Mouse (Mus musculus): ENCODE results near the gene Olfr1287. TPM values are rescaled to one million over a fixed set of nuclear protein-coding genes. Genes with fewer than 3 reads are reported as not detected.

Olfr1287 gene
- total and polyA plus RNA-seq, 3 experiments: not detected

DNA sequence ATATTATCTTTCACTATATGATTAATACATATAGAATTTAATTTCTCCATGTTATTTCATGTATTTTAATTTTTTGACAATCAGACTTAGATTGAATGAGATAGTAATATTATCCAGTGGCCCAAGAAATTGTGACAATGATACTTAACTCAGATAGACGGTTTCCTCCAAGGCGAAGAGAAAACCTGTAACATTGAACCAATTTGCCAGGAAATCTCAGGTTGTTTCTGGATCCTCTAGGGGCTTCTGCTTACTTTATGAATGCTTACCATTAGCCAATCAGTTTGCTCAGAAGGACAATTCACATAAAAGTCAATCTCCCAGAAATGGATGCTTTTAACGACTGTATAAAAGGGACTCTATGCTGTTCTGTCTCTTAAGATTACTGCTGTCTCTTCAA is 47.9 kb downstream of the Olfr1287 start, which contains the start of gene Olfr1291-ps1:
TSS of gene Olfr1291-ps1 (plus strand) at position 301 of the 400 bp plus-strand sequence.
- no peak within 1 kb of the TSS for H3K4me3 ChIP-seq (ENCODE audit: control insufficient read depth in 1 of 2, insufficient read depth in 1 of 2, low read depth in 2 of 2, low read length in 2 of 2)
- H3K36me3 ChIP-seq (ENCODE audit: control insufficient read depth in 1 of 2, insufficient read depth in 2 of 2, low read length in 2 of 2): no peaks in the 10 kb centered on the region

More for the DNA sequence above, 47.9 kb downstream of the Olfr1287 start, which contains the start of gene Olfr1291-ps1:
- no peaks in the 10 kb centered on the region for H3K9me3 ChIP-seq (replicated peaks; ENCODE audit: insufficient read depth, low read length)
- no peak within 1 kb of the TSS for H3K9ac ChIP-seq (ENCODE audit: control insufficient read depth, low read depth, low read length, poor library complexity, severe bottlenecking)
- TF ChIP-seq TAL1 (IDR thresholded peaks at IDR 0.05; ENCODE audit: low read length) (no peak), ZMIZ1 (IDR thresholded peaks at IDR 0.05; ENCODE audit: low read depth, low read length) (no peak), MEF2A (IDR thresholded peaks at IDR 0.05; ENCODE audit: extremely low read depth, insufficient replicate concordance, low read depth, low read length, poor library complexity, severe bottlenecking) (no peak)
- no peaks in the 10 kb centered on the region for H3K4me1 ChIP-seq (ENCODE audit: control insufficient read depth in 1 of 2, insufficient read depth in 2 of 2, low read length in 2 of 2)
- H3K27me3 ChIP-seq (ENCODE audit: control insufficient read depth in 1 of 2, insufficient read depth in 2 of 2, low read length in 2 of 2): no peaks in the 10 kb centered on the region
- no peak for DNase-seq (ENCODE audit: low read depth, low spot score)
- no peak within 1 kb of the TSS for H3K27ac ChIP-seq (ENCODE audit: control insufficient read depth, low read depth, low read length)
- no peaks in the 10 kb centered on the region for H3K79me2 ChIP-seq (ENCODE audit: control insufficient read depth, insufficient read depth, low read length, poor library complexity)

Other genes starting within 250 kb of the Olfr1287 start
- not detected in 2 replicates for gene 4930430A15Rik, start 219.5 kb upstream of the Olfr1287 start, total RNA-seq (2012; rRNA removed)
- not detected for gene 4930430A15Rik, start 219.5 kb upstream of the Olfr1287 start, polyA plus RNA-seq (2012; ENCODE audit: insufficient read depth in 1 of 2, insufficient read length in 2 of 2, low read depth in 1 of 2, low replicate concordance in 2 of 2, missing spikeins in 1 of 2)
- not detected in 2 replicates for gene Olfr1275, start 213.9 kb upstream of the Olfr1287 start, total RNA-seq (2012; rRNA removed)
- not detected for gene Olfr1275, start 213.9 kb upstream of the Olfr1287 start, polyA plus RNA-seq (2012; ENCODE audit: insufficient read depth in 1 of 2, insufficient read length in 2 of 2, low read depth in 1 of 2, low replicate concordance in 2 of 2, missing spikeins in 1 of 2)
- gene Olfr1276, start 194.6 kb upstream of the Olfr1287 start, total RNA-seq (2012; rRNA removed): not detected in 2 replicates
- not detected for gene Olfr1276, start 194.6 kb upstream of the Olfr1287 start, polyA plus RNA-seq (2012; ENCODE audit: insufficient read depth in 1 of 2, insufficient read length in 2 of 2, low read depth in 1 of 2, low replicate concordance in 2 of 2, missing spikeins in 1 of 2)
- not detected in 2 replicates for gene Olfr1277, start 175.0 kb upstream of the Olfr1287 start, total RNA-seq (2012; rRNA removed)
- gene Olfr1277, start 175.0 kb upstream of the Olfr1287 start, polyA plus RNA-seq (2012; ENCODE audit: insufficient read depth in 1 of 2, insufficient read length in 2 of 2, low read depth in 1 of 2, low replicate concordance in 2 of 2, missing spikeins in 1 of 2): not detected
- gene Olfr1278, start 159.0 kb upstream of the Olfr1287 start, total RNA-seq (2012; rRNA removed): not detected in 2 replicates
- not detected for gene Olfr1278, start 159.0 kb upstream of the Olfr1287 start, polyA plus RNA-seq (2012; ENCODE audit: insufficient read depth in 1 of 2, insufficient read length in 2 of 2, low read depth in 1 of 2, low replicate concordance in 2 of 2, missing spikeins in 1 of 2)
- not detected in 2 replicates for gene Olfr1279, start 148.5 kb upstream of the Olfr1287 start, total RNA-seq (2012; rRNA removed)
- gene Olfr1279, start 148.5 kb upstream of the Olfr1287 start, polyA plus RNA-seq (2012; ENCODE audit: insufficient read depth in 1 of 2, insufficient read length in 2 of 2, low read depth in 1 of 2, low replicate concordance in 2 of 2, missing spikeins in 1 of 2): not detected
- not detected in 2 replicates for gene Olfr1280, start 135.1 kb upstream of the Olfr1287 start, total RNA-seq (2012; rRNA removed)
- not detected for gene Olfr1280, start 135.1 kb upstream of the Olfr1287 start, polyA plus RNA-seq (2012; ENCODE audit: insufficient read depth in 1 of 2, insufficient read length in 2 of 2, low read depth in 1 of 2, low replicate concordance in 2 of 2, missing spikeins in 1 of 2)
- not detected in 2 replicates for gene Olfr1281, start 122.6 kb upstream of the Olfr1287 start, total RNA-seq (2012; rRNA removed)
- gene Olfr1281, start 122.6 kb upstream of the Olfr1287 start, polyA plus RNA-seq (2012; ENCODE audit: insufficient read depth in 1 of 2, insufficient read length in 2 of 2, low read depth in 1 of 2, low replicate concordance in 2 of 2, missing spikeins in 1 of 2): not detected
- gene Olfr1282, start 113.1 kb upstream of the Olfr1287 start, total RNA-seq (2012; rRNA removed): not detected in 2 replicates
- gene Olfr1282, start 113.1 kb upstream of the Olfr1287 start, polyA plus RNA-seq (2012; ENCODE audit: insufficient read depth in 1 of 2, insufficient read length in 2 of 2, low read depth in 1 of 2, low replicate concordance in 2 of 2, missing spikeins in 1 of 2): not detected
- not detected in 2 replicates for gene Olfr1283, start 82.4 kb upstream of the Olfr1287 start, total RNA-seq (2012; rRNA removed)
- not detected for gene Olfr1283, start 82.4 kb upstream of the Olfr1287 start, polyA plus RNA-seq (2012; ENCODE audit: insufficient read depth in 1 of 2, insufficient read length in 2 of 2, low read depth in 1 of 2, low replicate concordance in 2 of 2, missing spikeins in 1 of 2)
- gene Olfr1284, start 73.6 kb upstream of the Olfr1287 start, total RNA-seq (2012; rRNA removed): not detected in 2 replicates
- gene Olfr1284, start 73.6 kb upstream of the Olfr1287 start, polyA plus RNA-seq (2012; ENCODE audit: insufficient read depth in 1 of 2, insufficient read length in 2 of 2, low read depth in 1 of 2, low replicate concordance in 2 of 2, missing spikeins in 1 of 2): not detected
- gene Olfr1286, start 26.0 kb upstream of the Olfr1287 start, total RNA-seq (2012; rRNA removed): not detected in 2 replicates
- not detected for gene Olfr1286, start 26.0 kb upstream of the Olfr1287 start, polyA plus RNA-seq (2012; ENCODE audit: insufficient read depth in 1 of 2, insufficient read length in 2 of 2, low read depth in 1 of 2, low replicate concordance in 2 of 2, missing spikeins in 1 of 2)
- not detected in 2 replicates for gene Olfr1288, start 25.0 kb downstream of the Olfr1287 start, total RNA-seq (2012; rRNA removed)
- gene Olfr1288, start 25.0 kb downstream of the Olfr1287 start, polyA plus RNA-seq (2012; ENCODE audit: insufficient read depth in 1 of 2, insufficient read length in 2 of 2, low read depth in 1 of 2, low replicate concordance in 2 of 2, missing spikeins in 1 of 2): not detected
- not detected in 2 replicates for gene Olfr1289, start 31.7 kb downstream of the Olfr1287 start, total RNA-seq (2012; rRNA removed)
- gene Olfr1289, start 31.7 kb downstream of the Olfr1287 start, polyA plus RNA-seq (2012; ENCODE audit: insufficient read depth in 1 of 2, insufficient read length in 2 of 2, low read depth in 1 of 2, low replicate concordance in 2 of 2, missing spikeins in 1 of 2): not detected
- gene Olfr1290, start 44.7 kb downstream of the Olfr1287 start, total RNA-seq (2012; rRNA removed): not detected in 2 replicates
- not detected for gene Olfr1290, start 44.7 kb downstream of the Olfr1287 start, polyA plus RNA-seq (2012; ENCODE audit: insufficient read depth in 1 of 2, insufficient read length in 2 of 2, low read depth in 1 of 2, low replicate concordance in 2 of 2, missing spikeins in 1 of 2)
- gene Olfr1291-ps1, start 48.0 kb downstream of the Olfr1287 start, total RNA-seq (2012; rRNA removed): not detected in 2 replicates
- not detected for gene Olfr1291-ps1, start 48.0 kb downstream of the Olfr1287 start, polyA plus RNA-seq (2012; ENCODE audit: insufficient read depth in 1 of 2, insufficient read length in 2 of 2, low read depth in 1 of 2, low replicate concordance in 2 of 2, missing spikeins in 1 of 2)
- not detected in 2 replicates for gene Olfr1293-ps, start 76.1 kb downstream of the Olfr1287 start, total RNA-seq (2012; rRNA removed)
- not detected for gene Olfr1293-ps, start 76.1 kb downstream of the Olfr1287 start, polyA plus RNA-seq (2012; ENCODE audit: insufficient read depth in 1 of 2, insufficient read length in 2 of 2, low read depth in 1 of 2, low replicate concordance in 2 of 2, missing spikeins in 1 of 2)
- gene Olfr1294, start 91.1 kb downstream of the Olfr1287 start, total RNA-seq (2012; rRNA removed): not detected in 2 replicates
- gene Olfr1294, start 91.1 kb downstream of the Olfr1287 start, polyA plus RNA-seq (2012; ENCODE audit: insufficient read depth in 1 of 2, insufficient read length in 2 of 2, low read depth in 1 of 2, low replicate concordance in 2 of 2, missing spikeins in 1 of 2): not detected
- not detected in 2 replicates for gene Olfr1295, start 120.5 kb downstream of the Olfr1287 start, total RNA-seq (2012; rRNA removed)
- not detected for gene Olfr1295, start 120.5 kb downstream of the Olfr1287 start, polyA plus RNA-seq (2012; ENCODE audit: insufficient read depth in 1 of 2, insufficient read length in 2 of 2, low read depth in 1 of 2, low replicate concordance in 2 of 2, missing spikeins in 1 of 2)
- not detected in 2 replicates for gene Olfr1297, start 177.4 kb downstream of the Olfr1287 start, total RNA-seq (2012; rRNA removed)
- gene Olfr1297, start 177.4 kb downstream of the Olfr1287 start, polyA plus RNA-seq (2012; ENCODE audit: insufficient read depth in 1 of 2, insufficient read length in 2 of 2, low read depth in 1 of 2, low replicate concordance in 2 of 2, missing spikeins in 1 of 2): not detected
- gene Olfr1298, start 200.1 kb downstream of the Olfr1287 start, total RNA-seq (2012; rRNA removed): not detected in 2 replicates
- gene Olfr1298, start 200.1 kb downstream of the Olfr1287 start, polyA plus RNA-seq (2012; ENCODE audit: insufficient read depth in 1 of 2, insufficient read length in 2 of 2, low read depth in 1 of 2, low replicate concordance in 2 of 2, missing spikeins in 1 of 2): not detected
- gene Olfr1299, start 212.3 kb downstream of the Olfr1287 start, total RNA-seq (2012; rRNA removed): not detected in 2 replicates
- gene Olfr1299, start 212.3 kb downstream of the Olfr1287 start, polyA plus RNA-seq (2012; ENCODE audit: insufficient read depth in 1 of 2, insufficient read length in 2 of 2, low read depth in 1 of 2, low replicate concordance in 2 of 2, missing spikeins in 1 of 2): not detected

Measured in MEL (cell line).